Mouse (Mus musculus): ENCODE measurements around the gene Zfp746. TPM values are rescaled to one million over a fixed set of nuclear protein-coding genes. Genes with fewer than 3 reads are reported as not detected.

Gene Zfp746
- 17.3 and 21.3 TPM in 2 replicates for polyA plus RNA-seq (2015; fragmentation: Nextera tagmentation; extraction: Ambion mirVana)

DNA sequence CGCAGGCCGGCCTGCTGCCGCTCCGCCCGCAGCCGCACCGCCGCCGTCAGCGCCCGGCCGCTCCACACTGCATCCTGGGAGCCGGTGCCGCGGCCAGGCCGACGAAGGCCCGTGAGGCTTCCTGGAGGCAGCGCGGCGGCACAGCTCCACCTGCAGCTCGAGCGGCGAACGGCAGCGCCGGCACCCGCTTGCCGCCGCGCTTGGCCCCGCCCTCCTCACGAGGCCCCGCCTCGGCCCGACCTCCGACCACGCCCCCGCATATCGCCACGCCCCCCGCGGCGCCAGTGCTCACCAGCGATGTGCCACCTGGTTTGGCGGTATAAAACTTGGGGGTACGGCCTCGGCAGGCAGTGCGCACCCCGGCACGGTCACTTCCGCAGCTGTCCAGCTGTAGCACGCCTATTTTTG is at the start of gene Zfp746:
TSS of gene Zfp746 (minus strand) at position 123 of the 408 bp plus-strand sequence.
- DNase-seq (ENCODE audit: low spot score), result peak; percentile 92

- peak; percentile 31 for DNase-seq (ENCODE audit: low spot score)
These were observed 34.7 kb upstream of the Zfp746 start for GRCm38 (mm10) chr6:48121092-48121491.

- DNase-seq (ENCODE audit: low spot score), result no peak
These were observed 29.6 kb upstream of the Zfp746 start for GRCm38 (mm10) chr6:48116036-48116435.

- DNase-seq (ENCODE audit: low spot score), result peak; percentile 39
These were observed 743 bp upstream of the Zfp746 start for GRCm38 (mm10) chr6:48086957-48087715.

DNA sequence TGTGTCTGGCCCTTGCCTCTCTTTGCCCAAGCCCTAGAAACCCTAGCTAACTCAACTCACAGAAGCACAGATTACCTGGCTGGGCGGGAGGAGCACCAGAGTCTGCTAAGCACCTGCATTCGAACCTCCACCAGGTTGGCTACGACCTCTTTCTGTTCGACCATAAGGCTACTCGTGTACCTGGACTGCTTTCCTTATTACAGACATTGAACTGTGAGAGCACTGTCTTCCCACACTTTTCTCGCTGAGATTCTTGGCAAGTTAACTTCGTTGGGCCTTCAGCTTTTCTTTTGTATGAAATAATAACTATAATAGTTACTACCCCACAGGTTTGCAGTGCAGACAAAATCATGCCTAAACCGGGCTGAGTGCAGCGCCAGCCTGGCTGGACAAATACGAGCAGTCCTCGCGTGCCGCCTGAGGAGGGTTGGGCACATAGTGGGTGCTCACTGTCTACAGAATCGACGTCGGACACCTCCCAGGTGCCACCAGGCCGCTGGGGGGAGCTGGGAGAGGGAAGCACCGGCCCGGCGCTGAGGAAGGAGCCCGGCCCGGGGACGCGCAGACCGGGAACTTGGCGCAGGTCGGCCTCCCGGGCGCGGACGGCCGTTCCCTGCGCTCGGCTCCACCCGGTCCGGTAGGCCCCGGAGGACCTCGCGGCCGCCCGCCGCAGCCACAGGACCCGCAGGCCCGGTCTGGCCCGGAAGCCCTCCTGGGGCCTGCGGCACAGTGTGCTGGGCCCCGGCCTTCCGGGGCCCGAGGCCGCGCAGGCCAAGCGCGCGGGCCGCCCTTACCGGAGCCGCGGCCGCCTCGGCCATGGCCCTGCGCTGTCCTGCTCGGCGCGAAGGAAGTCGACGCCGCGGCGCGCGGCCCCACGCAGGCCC is 630 bp downstream of the Zfp746 start:
- DNase-seq (ENCODE audit: low spot score), result peak; percentile 66

- peak; percentile 50 for DNase-seq (ENCODE audit: low spot score)
These were observed 2.6 kb downstream of the Zfp746 start for GRCm38 (mm10) chr6:48083733-48084191.

DNA sequence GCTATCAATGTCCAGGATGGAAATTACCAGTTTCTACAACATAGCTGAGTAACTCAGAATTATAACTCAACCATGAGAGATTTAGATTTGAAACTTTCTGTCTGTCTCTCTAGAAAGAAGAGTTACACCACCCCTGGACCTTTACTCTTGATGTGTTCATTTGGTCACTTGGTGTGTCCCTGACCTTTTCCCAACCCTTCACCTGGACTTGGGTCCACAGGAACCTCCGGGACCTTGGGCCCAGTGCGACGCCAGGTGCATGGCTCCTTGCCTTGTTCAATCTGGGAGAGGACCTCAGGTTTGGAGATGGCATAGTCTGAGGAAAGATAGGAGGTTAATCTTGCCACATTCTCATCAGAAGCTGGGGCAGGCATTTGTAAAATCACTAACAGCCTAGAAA is 4.4 kb downstream of the Zfp746 start:
- DNase-seq (ENCODE audit: low spot score), result no peak

DNA sequence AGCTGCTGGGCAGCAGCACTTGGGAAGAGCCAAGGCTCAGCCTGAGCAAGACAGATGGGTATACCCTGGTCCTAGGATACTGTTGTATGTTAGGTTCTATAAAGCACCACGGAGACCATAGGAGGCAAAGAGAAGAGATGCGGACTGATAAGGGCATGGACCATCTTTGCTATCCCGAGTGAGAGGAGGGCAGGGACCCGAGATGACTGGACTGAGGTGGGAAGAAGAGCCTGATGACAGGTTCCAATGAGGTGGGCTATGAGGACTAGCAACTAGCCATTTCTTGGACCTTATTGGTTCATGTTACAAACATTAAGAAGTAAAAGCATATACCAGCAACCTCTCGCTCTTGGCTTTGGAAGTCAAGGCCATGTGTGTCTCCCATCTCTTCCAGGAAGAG is 5.4 kb downstream of the Zfp746 start:
- DNase-seq (ENCODE audit: low spot score), result no peak

DNA sequence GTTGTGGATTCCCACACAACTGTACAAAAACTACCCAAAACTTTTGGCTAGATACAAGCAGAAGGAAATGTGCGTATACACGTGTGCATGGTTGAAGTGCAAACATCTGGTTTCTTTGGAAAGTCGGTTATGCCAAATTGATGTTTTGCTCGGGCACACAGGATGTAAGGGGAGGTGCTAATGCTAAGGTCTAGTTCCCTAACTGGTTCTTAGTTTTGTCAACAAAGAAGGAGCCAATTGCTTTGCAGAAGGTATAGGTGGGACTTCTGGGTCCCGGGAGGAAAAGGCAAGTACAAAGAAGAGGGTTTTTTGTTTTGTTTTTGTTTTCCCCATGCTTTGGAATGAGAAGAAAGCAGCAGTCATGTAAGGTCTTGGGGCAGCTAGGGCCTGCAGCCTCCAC is 13.1 kb downstream of the Zfp746 start:
- peak; percentile 80 for DNase-seq (ENCODE audit: low spot score)

DNA sequence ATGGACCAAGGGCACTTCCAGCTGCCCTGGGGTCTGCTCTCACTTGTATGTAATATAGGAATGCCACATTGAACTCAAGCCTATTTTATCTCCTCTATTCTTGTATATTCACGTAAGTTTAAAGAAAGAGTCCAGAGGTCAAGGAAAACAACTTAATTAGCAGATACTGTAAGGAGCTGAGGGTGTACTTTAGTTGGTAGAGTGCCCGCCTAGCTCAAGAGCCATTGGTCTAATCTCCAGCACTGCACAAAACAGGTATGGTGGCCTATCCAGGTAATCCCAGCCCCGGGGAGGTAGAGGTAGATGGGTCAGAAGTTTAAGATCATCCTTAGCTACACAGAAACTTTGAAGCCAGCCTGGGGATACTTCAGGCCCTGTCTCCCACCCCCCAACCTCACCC is 18.9 kb downstream of the Zfp746 start:
- DNase-seq (ENCODE audit: low spot score), result no peak

DNA sequence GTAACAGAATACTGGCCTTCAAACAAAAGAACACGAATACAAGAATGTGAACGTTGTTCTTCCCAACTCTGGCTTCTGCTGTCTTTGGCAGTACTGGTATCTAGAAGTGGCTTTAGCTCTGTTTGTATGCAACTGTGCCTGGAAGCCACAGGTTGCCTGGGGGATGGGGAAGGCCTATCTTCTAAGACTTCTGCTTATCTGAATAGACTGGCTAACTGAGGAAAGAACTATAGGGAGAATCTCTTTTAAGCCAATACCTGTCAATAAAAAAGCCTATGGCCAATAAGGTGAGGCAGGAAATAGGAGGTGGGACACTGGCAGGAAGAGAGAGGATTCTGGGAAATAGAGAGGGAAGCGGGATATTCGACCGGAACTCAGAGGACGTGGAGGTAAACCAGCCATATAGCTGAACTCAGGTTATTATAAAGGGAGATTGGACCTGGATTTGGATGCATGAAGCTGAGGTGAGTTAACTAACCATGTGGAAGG is 20.8 kb downstream of the Zfp746 start:
- DNase-seq (ENCODE audit: low spot score), result no peak

- no peak for DNase-seq (ENCODE audit: low spot score)
These were observed 21.9 kb downstream of the Zfp746 start for GRCm38 (mm10) chr6:48064451-48064850.

GRCm38 (mm10) chr6:48063940-48064339 is 22.5 kb downstream of the Zfp746 start:
- DNase-seq (ENCODE audit: low spot score), result no peak

- DNase-seq (ENCODE audit: low spot score), result no peak
These were observed 25.5 kb downstream of the Zfp746 start for GRCm38 (mm10) chr6:48060895-48061294.

GRCm38 (mm10) chr6:48060421-48060820 is 26.0 kb downstream of the Zfp746 start:
- DNase-seq (ENCODE audit: low spot score), result no peak

- no peak for DNase-seq (ENCODE audit: low spot score)
These were observed 34.3 kb downstream of the Zfp746 start for GRCm38 (mm10) chr6:48052136-48052535.

GRCm38 (mm10) chr6:48051666-48052065 is 34.7 kb downstream of the Zfp746 start:
- DNase-seq (ENCODE audit: low spot score), result no peak

GRCm38 (mm10) chr6:48049273-48050065 is 36.9 kb downstream of the Zfp746 start:
- DNase-seq (ENCODE audit: low spot score), result peak; percentile 15

GRCm38 (mm10) chr6:48048426-48049272 is 37.7 kb downstream of the Zfp746 start, which contains the start of gene Zfp777:
Gene Zfp777, minus strand, starts transcription at chr6:48048911.
- peak; percentile 89 for DNase-seq (ENCODE audit: low spot score)

All from thymus, postnatal 0 days (tissue).